In the genomic region with DNA sequence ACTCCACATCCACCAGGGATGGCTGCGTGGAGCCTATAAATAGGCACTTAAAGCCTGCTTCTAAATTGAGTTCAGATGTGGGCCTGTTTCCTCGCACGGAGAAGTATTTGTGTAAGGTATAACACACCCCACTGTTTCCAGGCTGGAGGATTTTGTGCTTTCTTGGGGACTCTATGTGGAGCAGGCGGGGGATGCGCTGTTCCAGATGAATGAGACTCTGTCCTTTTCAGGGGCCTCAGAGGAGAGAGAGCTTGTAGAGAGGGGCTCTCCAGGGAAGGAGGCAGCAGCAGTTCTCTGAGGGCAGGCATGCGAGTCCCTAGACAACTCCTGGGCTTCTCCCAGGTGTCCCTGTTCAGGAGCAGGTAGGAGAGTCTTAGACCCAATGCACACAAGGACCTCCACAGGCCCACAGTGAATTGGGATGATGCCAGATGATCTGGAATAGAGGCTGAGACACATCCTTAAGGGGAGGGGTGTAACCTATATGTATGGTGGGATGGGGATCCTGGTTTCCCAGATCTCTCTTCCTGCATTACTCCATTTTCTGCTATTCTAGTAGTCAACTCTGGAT, we compare ENCODE assay signal across 11 mouse cellular contexts.
DNase-seq lines count a peak whose midpoint lies in the region; ATAC-seq and TF ChIP-seq lines count a peak whose summit lies in the region.
"Had no signal": no experiment of that assay in that cellular context is flagged by ENCODE, and none has a peak within 500 bp of the region (broad histone marks: within the 10 kb centered on the region; RNA-seq: fewer than 3 reads in every experiment).

No protein-coding gene starts in this region.

- WGBS in cerebellum, adult 2 months: 43% methylated on average over 6 of the region's 6 CpGs
- 49% methylated on average over 6 of the region's 6 CpGs for WGBS in neural tube, embryonic 13.5 days
- WGBS in limb, embryonic 13.5 days: 26% methylated on average over 6 of the region's 6 CpGs

- no peak for TF ChIP-seq CTCF in cerebellum, adult 2 months (IDR thresholded peaks at IDR 0.05; ENCODE audit: borderline replicate concordance, insufficient read depth, low read depth, low read length)

- H3K4me2 ChIP-seq in neural tube, embryonic 13.5 days: no peak overlapping the region
- peak overlapping the region; percentile 16; the same call in 1 of the 2 replicates for H3K4me2 ChIP-seq in limb, embryonic 13.5 days (replicated peaks)
- H3K4me2 ChIP-seq: heart, embryonic 12.5 days had no signal

- no peak overlapping the region for H3K4me3 ChIP-seq in cerebellum, adult 2 months (replicated peaks; ENCODE audit: insufficient read depth, low read depth, low read length)
- H3K4me3 ChIP-seq in neural tube, embryonic 13.5 days: no peak overlapping the region
- H3K4me3 ChIP-seq in limb, embryonic 13.5 days: no peak overlapping the region
- H3K4me3 ChIP-seq: heart, embryonic 12.5 days had no signal

- DNase-seq in cerebellum, adult 2 months: peak; percentile 39 to 49
- DNase-seq in cerebellum, postnatal 36 days: no peak
- DNase-seq in neural tube, embryonic 10.5 days (ENCODE audit: extremely low spot score, low spot score): no peak
- peak; percentile 42 to 86 for DNase-seq in right cerebral cortex, postnatal 36 days (ENCODE audit: low spot score in 2 of 2)
- DNase-seq in thymus, postnatal 10 days (ENCODE audit: low spot score in 2 of 2): no peak
- DNase-seq: kidney, adult 9 months had no signal

- no peaks in the 10 kb centered on the region for H3K27me3 ChIP-seq in cerebellum, adult 2 months (ENCODE audit: control insufficient read depth, insufficient read depth, low read length)
- H3K27me3 ChIP-seq in neural tube, embryonic 13.5 days: no peaks in the 10 kb centered on the region
- H3K27me3 ChIP-seq in limb, embryonic 13.5 days: no peaks in the 10 kb centered on the region
- H3K27me3 ChIP-seq: heart, embryonic 12.5 days had no signal

- no peak for TF ChIP-seq POLR2A in cerebellum, adult 2 months (IDR thresholded peaks at IDR 0.05; ENCODE audit: borderline replicate concordance, insufficient read depth, low read length)

- H3K4me1 ChIP-seq in cerebellum, adult 2 months (ENCODE audit: control insufficient read depth, insufficient read depth, low read length): peaks cover 58% of the 10 kb centered on the region
- peaks cover 69% of the 10 kb centered on the region for H3K4me1 ChIP-seq in neural tube, embryonic 13.5 days (replicated peaks)
- peaks cover 31% of the 10 kb centered on the region for H3K4me1 ChIP-seq in limb, embryonic 13.5 days

- H3K9ac ChIP-seq in neural tube, embryonic 13.5 days: no peak overlapping the region
- H3K9ac ChIP-seq in limb, embryonic 13.5 days: no peak overlapping the region
- H3K9ac ChIP-seq: heart, embryonic 12.5 days; liver, embryonic 14.5 days had no signal

- ATAC-seq in neural tube, embryonic 13.5 days (ENCODE audit: low read depth): no peak
- peak; percentile 84 for ATAC-seq in limb, embryonic 13.5 days (ENCODE audit: low FRiP score, low read depth)
- no peak for ATAC-seq in erythroblast, adult 5-6 weeks (replicated peaks; ENCODE audit: low FRiP score, poor library complexity, severe bottlenecking)

- H3K27ac ChIP-seq in cerebellum, adult 2 months (ENCODE audit: insufficient read depth, low read length): peak overlapping the region; percentile 89
- peak overlapping the region; percentile 57 for H3K27ac ChIP-seq in neural tube, embryonic 13.5 days (replicated peaks)
- peak overlapping the region; percentile 61; the same call in 1 of the 2 replicates for H3K27ac ChIP-seq in limb, embryonic 13.5 days
- H3K27ac ChIP-seq: liver, embryonic 14.5 days had no signal

- no peaks in the 10 kb centered on the region for H3K9me3 ChIP-seq in neural tube, embryonic 13.5 days
- no peaks in the 10 kb centered on the region for H3K9me3 ChIP-seq in limb, embryonic 13.5 days
- H3K9me3 ChIP-seq: heart, embryonic 12.5 days had no signal

- H3K36me3 ChIP-seq in neural tube, embryonic 13.5 days: 0 out of 2 replicates have a peak, but pooled peaks cover 2% of the 10 kb centered on the region
- H3K36me3 ChIP-seq in limb, embryonic 13.5 days: no peaks in the 10 kb centered on the region
- H3K36me3 ChIP-seq: heart, embryonic 12.5 days had no signal

Comparison
In these comparisons a context has a peak if more than half of its experiments do, and no peak if none do; other contexts are left out.
1. DNase-seq: peak in cerebellum, adult 2 months (2 of 2) and right cerebral cortex, postnatal 36 days (2 of 2); none in cerebellum, postnatal 36 days (0 of 2), neural tube, embryonic 10.5 days (single experiment) and thymus, postnatal 10 days (0 of 2).
2. Peak in every context shown above with its lines, with median percentiles within 50 percentile points of each other: H3K27ac ChIP-seq.